16 mouse cellular contexts compared by ENCODE assay signal in genomic region chr14:51247736-51248135, GRCm38 (mm10).
A peak's percentile ranks its signal among the peaks of the same experiment; 100 is the strongest.
DNase-seq lines count a peak whose midpoint lies in the region.
"Had no signal": no experiment of that assay in that cellular context is flagged by ENCODE, and none has a peak within 500 bp of the region (broad histone marks: within the 10 kb centered on the region; RNA-seq: fewer than 3 reads in every experiment).

No protein-coding gene starts in this region.

- DNase-seq in heart, adult 11 months = peak; percentile 67
- no peak for DNase-seq in heart, adult 9 months (ENCODE audit: low spot score in 2 of 2)
- DNase-seq in R1 (ENCODE audit: low read depth, low spot score) = peak; percentile 53
- DNase-seq in embryo, embryonic 9.5 days (ENCODE audit: extremely low spot score) = no peak
- no peak for DNase-seq in right cerebral cortex, postnatal 14 days
- DNase-seq: adrenal gland, adult 8-10 months; adrenal gland, postnatal 14 days; adrenal gland, postnatal 36 days; B cell, adult 2 months; cerebellum, adult 11-12 months; cerebellum, adult 2 months; cerebellum, adult 9-11 months; cerebellum, postnatal 14 days; cerebellum, postnatal 36 days; embryo, embryonic 11 days; forebrain, postnatal 0 days had no signal

Comparison
In these comparisons a context has a peak if more than half of its experiments do, and no peak if none do; other contexts are left out.
1. DNase-seq: peak in heart, adult 11 months (single experiment) and R1 (single experiment); none in heart, adult 9 months (0 of 2), embryo, embryonic 9.5 days (single experiment) and right cerebral cortex, postnatal 14 days (single experiment).